Mouse (Mus musculus) naive thymus-derived CD4-positive, alpha-beta T cell, adult 5 months (primary cell): ENCODE measurements around the gene Eef1a1. TPM values are rescaled to one million over a fixed set of nuclear protein-coding genes. Genes with fewer than 3 reads are reported as not detected.

ENCODE experiments used
- polyA plus RNA-seq: library from polyadenylated mRNA; unstranded; fragments of 100-300 nt; shearing (Covaris generic); gene quantifications from one replicate; pipeline ENCODE4 v1.2.1, GENCODE M21; 2017

The Eef1a1 gene
- polyA plus RNA-seq = 6,770 TPM

GRCm38 (mm10) chr9:78488890-78489420 is at the start of gene Eef1a1:
Gene Eef1a1, minus strand, starts transcription at chr9:78489151.

GRCm38 (mm10) chr9:78447973-78448873 is 40.7 kb downstream of the Eef1a1 start, which contains the start of the genes Mto1 and Gm17324:
Gene Mto1, plus strand, starts transcription at chr9:78448208.
Gene Gm17324, minus strand, starts transcription at chr9:78448786.

GRCm38 (mm10) chr9:78442579-78443392 is 46.2 kb downstream of the Eef1a1 start, which contains the start of gene Cgas:
Gene Cgas, minus strand, starts transcription at chr9:78443237.

Other genes with a start within 250 kb of the Eef1a1 start
- not detected for gene Gm3776, start 232.0 kb downstream of the Eef1a1 start, polyA plus RNA-seq
- gene Gm10639, start 199.2 kb downstream of the Eef1a1 start, polyA plus RNA-seq = not detected
- not detected for gene Omt2a, start 174.4 kb downstream of the Eef1a1 start, polyA plus RNA-seq
- gene Omt2b, start 161.6 kb downstream of the Eef1a1 start, polyA plus RNA-seq = not detected
- not detected for gene Gsta2, start 133.4 kb downstream of the Eef1a1 start, polyA plus RNA-seq
- not detected for gene Dppa5a, start 121.0 kb downstream of the Eef1a1 start, polyA plus RNA-seq
- gene Ooep, start 110.4 kb downstream of the Eef1a1 start, polyA plus RNA-seq = not detected
- 3.3 TPM for gene Ddx43, start 93.4 kb downstream of the Eef1a1 start, polyA plus RNA-seq
- gene Cgas, start 45.9 kb downstream of the Eef1a1 start, polyA plus RNA-seq = 3.3 TPM
- gene Mto1, start 40.9 kb downstream of the Eef1a1 start, polyA plus RNA-seq = 27.7 TPM
- gene Gm17324, start 40.4 kb downstream of the Eef1a1 start, polyA plus RNA-seq = 1.7 TPM
- 4.9 TPM for gene Slc17a5, start 98.9 kb upstream of the Eef1a1 start, polyA plus RNA-seq
- gene Cd109, start 126.4 kb upstream of the Eef1a1 start, polyA plus RNA-seq = not detected